Mouse (Mus musculus) MEL-GATA-1-ER (cell line): ENCODE data around the gene Atl2.

Source experiments
- DNase-seq: peaks from one replicate; pipeline ENCODE4 v3.0.0-alpha.2; 2012; ENCODE audit warnings: low read depth; ENCODE audit errors: extremely low read depth

Gene Atl2

DNA sequence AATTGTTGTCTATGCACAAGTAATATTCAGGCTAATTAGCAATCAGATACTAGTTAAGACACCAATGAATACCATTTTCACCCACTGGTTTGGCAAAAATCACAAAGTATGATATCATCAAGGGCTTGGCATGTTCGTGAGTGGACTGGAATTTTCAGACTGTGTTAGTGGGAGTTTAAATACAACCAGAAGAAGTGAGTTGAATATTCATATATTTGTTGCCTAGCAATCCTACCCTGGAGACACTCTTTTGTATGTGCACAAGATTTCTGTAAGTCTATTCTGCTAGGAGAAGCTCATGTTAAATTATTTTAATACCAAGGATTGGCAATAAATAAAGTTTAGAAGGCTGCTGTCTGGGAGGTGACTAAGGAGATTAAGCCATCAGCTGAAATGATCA lies 71.5 kb downstream of the Atl2 start:
- no peak for DNase-seq

DNA sequence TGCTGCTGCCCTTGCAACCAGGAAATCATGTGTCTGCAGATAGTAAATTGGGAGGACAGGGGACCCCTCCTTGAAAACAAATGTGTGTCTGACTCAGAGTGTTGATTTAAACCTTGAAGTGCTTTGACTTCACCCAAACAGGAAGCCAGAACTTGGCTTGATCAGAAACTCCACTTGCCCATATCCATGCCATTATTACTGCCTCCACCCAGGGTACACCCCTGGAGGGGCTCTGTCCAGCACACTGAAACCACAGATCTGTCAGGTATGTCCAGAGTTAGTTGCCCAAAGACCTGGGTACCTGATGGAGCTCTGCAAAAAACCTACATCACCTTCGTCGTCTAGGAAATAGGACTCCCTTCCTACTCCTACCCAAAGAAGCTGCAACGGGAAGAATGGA lies 77.0 kb downstream of the Atl2 start:
- no peak for DNase-seq

DNA sequence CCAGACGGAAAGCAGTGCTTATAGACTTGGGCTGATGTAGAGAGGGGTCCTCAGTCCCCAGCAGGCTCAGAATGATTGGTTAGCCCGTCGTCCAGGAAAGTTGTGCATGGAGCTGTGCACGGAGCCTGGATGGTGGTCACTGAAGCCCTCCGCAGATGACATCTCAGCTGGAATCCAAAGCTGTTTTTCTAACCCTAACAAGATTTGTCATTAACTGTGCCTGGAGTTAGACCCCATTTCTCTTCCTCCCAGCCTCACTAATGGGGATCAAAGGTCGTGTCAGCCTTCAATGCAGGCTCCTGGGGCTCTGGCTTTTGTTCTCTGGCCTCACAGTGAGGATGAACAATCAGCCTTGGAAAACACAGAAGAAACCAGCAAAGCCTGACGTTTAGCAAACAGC lies 77.9 kb downstream of the Atl2 start:
- DNase-seq, result no peak

DNA sequence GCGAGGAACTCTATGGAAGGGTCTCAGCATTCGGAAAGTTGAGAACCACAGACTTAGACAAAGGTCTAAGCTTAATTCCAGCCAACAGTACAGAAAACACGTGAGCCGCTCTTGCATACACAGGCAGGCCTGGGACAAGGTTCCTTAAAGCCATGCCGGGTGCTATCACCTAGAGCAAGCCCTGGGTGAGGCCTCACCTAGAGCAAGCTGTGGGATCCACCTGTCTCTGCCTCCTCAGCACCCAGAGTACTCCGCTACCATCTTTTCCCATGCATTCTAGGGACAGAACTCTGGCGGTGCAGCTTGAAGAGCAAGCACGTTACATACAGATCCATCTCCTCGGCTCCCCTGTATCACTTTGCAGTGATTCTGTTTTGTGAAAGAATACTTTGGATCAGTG lies 78.4 kb downstream of the Atl2 start:
- no peak for DNase-seq

DNA sequence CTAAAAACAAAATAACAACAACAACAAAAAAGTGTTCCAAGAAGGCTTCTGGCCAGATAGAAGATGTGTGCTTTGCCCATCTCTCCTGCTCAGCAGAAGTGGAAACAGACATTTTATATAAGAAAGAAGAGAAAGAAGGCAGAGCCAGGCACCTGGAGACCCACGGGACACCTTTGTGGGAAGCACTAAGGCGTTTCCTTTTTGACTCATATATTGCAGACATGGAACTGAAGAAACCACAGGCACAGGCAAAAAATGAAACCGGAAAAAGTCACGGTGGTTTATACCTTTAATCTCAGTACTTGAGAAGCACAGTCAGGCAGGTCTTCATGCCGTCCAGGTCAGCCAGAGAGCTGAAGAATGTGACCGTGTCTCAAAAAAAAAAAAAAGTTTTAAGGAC lies 79.0 kb downstream of the Atl2 start:
- DNase-seq, result no peak

DNA sequence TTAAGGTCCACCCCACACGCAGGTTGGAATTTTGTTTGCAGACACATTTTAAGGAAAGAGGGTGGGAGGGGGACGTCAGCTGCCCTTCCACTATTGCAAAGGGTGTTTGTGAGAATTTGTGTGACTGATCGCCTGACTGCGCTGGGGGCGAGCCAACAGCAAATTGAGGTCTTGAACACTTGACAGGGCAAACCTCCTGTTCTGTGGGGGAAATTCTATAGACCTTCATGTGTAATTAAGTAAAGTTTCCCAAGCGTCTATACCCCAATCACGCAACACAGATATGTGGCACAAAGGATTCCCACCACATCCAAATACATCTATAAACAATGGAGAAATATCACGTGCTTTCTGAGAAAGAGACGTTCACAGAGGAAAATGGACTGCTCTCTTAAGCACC lies 85.5 kb downstream of the Atl2 start:
- DNase-seq, result no peak

DNA sequence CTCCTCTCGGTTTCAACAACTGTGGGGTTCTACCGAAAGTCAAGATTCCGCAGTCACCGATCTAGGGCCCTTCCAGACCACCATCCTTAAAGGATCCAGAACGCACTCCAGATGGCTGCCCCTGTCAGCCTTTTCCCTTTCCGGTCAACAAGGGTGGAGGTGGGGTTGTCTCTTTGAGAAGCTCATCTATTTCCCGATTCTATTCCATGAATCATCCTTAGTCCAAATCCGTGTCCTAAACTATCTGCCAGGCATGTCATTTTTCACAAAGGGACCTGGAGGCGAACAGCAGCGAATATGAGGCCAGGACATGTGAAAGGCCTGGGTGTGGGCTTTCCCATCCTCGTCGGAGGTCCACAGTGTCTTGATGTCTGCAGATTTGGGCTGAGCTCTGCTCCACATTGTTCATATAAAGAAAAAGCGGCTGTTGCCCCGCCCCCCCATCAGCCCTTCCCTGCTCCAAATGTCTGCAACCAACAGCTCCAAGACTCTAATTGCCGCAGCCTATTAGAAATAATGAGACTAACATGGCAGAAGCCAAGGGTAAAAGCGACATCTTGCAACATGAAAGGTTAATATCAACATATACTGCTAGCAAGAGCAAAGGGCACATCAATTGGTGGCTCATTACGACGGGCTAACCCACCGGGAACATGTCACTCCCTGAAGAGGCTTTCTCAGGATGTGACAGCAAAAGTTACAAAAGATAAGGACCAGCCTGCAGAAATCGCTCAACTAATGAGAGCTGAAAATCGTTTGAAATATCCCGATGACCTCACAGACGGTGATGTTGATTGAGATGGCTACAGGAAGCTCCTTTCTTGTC lies 86.2 kb downstream of the Atl2 start:
- no peak for DNase-seq

DNA sequence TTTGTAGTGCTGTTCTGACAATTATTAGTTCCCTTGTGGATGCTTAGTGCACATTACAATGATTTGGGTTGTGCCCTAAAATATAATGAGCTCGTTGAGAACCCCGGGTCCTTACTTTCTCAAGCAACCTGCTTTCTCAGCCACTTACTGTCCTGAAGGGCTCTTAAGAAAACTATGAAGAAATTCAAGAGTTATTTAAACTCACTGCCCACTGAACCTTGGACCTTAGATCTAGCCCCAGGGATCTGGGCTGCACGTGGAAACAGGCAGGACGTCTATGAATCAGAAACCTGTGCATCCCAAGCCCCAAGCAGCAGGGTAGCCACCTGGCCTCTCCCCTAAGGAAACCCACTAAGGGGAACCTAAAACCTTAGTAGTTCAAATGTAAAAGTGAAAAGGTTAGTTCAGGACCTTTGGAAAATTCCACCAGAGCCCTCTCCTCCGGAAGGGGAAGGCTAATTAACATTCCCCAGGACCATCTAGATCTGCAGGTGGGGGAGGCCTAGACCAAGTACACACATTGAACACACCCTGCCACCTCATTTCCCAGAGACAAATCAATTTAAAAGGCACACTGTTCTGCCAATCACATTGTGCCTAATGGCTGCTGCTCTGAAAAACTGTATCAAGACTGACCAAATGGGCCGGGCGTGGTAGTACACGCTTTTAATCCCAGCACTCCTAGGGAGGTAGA lies 88.5 kb downstream of the Atl2 start:
- DNase-seq, result no peak

DNA sequence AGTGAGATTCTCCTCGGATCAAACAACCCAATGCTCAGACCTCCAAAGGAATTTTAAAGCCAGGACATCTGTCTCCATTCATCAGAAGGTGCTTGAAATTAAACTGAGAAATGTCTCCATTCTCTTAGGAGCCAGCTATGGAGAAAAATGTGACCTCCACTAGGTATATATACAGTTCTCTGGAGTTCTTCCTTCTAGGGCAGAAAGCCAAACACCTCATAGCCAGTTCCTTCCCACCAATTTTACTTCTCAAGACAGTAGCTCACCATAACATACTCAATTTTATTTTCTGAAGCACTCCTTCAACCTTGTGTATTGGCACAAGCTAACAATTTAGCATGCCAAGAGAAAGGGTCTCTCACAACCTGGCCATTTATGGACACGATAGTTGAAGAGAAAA lies 91.2 kb downstream of the Atl2 start:
- no peak for DNase-seq

DNA sequence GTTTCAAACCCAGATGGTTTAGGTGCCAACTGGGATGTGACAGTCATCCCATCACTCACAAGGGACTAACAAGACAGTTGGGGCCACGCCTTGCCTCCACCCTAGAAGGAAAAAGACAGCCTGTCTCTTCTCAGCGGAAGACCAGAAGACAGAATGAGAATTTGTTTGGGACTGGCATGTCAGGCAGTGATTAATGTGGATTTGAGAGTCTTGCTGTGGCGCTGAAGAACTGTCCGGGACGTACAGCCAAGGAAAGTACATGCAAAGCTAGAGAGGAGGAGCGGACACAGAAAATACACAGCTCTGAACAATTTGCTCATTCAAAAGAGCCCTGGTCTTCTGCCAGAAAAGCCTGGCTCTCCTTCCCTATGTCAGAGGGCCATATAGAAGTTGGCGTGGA lies 93.9 kb downstream of the Atl2 start:
- no peak for DNase-seq

DNA sequence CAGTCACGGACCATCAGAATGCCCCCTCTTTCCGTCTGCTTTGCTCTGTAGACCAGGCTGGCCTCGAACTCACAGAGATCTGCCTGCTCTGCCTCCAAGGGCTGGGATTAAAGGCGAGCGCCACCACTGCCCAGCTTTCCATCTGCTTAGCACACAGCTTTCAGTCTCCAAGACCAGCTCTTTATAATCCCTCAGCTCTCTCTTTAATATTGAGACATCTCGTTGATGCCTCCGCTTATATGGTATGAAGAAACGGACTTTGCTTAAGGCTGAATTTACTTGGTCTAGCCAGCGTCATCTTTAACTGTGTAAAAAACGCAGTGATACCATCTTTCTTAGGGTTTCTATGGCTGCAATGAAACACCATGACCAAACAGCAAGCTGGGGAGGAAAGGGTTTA lies 97.1 kb downstream of the Atl2 start:
- DNase-seq, result no peak
